Mouse (Mus musculus) megakaryocyte-erythroid progenitor cell, adult 5 weeks (primary cell): Measurements from ENCODE around the gene Pqlc3. TPM values are rescaled to one million over a fixed set of nuclear protein-coding genes. Genes with fewer than 3 reads are reported as not detected.

Source experiments
- polyA plus RNA-seq: library from polyadenylated mRNA; stranded (reverse); fragments of >175 nt; gene quantifications from 2 replicates; pipeline ENCODE4 v1.2.3, GENCODE M21; 2012

Pqlc3 gene
- polyA plus RNA-seq, result 21.3 and 27.8 TPM in 2 replicates

DNA sequence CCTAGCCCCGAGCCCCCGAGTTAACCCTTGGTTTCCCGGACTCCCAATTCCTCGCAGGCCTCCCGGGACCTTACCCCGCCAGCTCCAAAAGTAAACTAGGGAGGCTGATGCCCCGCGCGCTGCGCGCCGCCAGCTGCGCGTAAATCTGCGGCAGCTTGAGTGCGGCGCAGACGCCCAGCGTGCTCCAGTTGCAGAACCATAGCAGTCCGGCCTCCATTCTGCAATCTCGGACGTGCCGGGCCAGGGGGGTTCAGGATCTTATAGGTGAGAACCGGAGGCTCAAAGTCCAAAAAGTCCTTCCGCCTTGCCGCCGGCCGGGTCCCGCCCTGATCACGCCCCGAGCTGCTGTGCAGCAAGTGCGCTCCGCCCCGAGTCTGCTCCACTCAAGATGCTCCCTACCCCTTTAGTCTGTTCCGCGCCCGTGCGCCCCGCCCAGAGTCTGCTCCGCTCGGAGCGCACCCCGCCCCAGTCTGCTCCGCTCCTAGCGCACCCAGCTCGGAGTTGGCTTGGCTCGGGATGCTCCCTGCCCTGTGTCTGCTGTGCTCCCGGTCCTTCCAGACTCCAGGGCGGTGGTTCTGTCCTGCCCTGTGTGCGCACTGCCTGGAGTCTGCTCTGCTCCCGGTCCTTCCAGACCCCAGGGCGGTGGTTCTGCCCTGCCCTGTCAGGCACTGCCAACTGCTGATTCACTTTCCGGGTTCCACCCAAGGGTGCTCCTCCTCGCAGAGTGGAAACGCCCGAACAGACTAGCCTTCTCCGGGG is at the start of gene Pqlc3:
TSS of gene Pqlc3 (minus strand) at position 670 of the 759 bp plus-strand sequence.

DNA sequence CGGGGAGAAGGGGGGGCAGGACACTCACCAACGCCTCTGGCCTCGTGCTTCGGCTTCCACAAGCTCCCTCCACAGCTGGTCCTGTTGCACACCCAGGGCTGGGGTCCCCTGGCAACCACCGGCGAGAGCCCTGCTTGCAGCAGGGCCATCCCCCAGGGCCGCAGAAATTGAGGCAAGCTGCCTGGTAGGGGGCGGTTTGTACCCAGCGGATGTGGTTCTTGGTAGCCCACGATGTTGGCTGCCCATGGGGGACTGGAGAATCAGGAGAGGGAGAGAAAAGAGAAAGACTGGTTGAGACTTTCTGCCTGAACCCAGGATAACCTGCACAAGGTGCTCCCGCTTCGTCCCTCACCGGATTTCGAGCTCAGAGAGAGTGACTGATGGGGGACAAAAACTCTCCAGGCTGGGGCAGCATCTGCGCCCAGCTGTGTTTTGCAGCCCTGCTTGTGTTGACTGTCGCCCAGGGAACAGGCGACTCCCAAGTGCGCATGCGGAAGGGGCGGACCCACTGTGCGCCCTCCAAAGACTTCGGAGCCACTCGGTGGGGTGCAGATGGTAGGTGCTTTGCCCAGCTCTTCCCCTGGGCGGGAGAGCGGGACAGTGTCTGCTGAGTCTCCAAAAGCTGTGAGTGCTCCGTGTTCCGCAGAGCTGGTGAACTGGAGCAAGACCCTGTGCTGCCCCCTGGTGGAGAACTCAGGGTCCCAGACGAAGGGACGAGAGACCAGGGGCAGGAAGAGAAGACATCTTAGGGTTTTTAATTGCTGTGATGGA is 11.1 kb upstream of the Pqlc3 start, which contains the start of gene 2410004P03Rik:
TSS of gene 2410004P03Rik (minus strand) at position 628 of the 771 bp plus-strand sequence.

Other genes starting within 250 kb of the Pqlc3 start
- 0.02 and 0.09 TPM in 2 replicates for gene Greb1, start 199.5 kb downstream of the Pqlc3 start, polyA plus RNA-seq
- gene E2f6, start 189.4 kb downstream of the Pqlc3 start, polyA plus RNA-seq, result 12.8 and 13.6 TPM in 2 replicates
- 2.0 and 3.0 TPM in 2 replicates for gene Rock2, start 105.5 kb downstream of the Pqlc3 start, polyA plus RNA-seq
- 1.5 and 1.6 TPM in 2 replicates for gene 2410004P03Rik, start 11.3 kb upstream of the Pqlc3 start, polyA plus RNA-seq
- 0.05 TPM in 1 of 2 replicates, not detected in the other for gene Kcnf1, start 176.5 kb upstream of the Pqlc3 start, polyA plus RNA-seq